Mouse (Mus musculus): ENCODE results near the gene Ppm1g.

DNA sequence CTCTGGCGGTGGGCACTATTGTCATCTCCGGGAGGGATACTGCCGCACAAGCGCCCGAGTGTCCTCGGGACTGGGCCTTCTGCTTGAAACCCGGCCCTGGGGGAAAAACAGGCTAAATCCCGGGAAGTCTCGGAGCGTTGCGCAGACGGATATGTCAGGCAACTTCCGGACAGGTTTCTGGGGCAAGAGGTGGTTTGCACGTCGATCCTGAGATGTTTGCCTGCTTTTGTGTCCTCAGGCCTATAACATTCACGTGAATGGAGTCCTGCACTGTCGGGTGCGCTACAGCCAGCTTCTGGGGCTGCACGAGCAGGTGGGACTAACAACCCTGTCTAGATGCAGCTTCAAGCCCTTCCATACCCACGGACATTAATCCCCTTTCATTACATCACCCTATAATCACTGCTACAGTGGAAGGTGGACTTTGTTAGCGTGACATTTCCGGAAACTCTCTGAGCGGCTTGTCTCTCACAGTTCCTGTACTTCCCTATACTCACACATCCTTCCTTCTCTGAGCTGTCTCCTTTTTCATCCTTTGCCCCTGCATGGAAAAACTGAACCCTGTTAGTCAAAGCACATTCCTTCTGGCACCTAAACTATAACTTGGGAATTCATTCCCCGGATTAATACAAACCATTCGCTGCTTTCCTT lies 26.7 kb downstream of the Ppm1g start:
- TF ChIP-seq CTCF (IDR thresholded peaks at IDR 0.05; ENCODE audit: insufficient read depth, low read length) (no peak), POLR2A (IDR thresholded peaks at IDR 0.05; ENCODE audit: borderline replicate concordance, extremely low read depth, low read depth, low read length) (no peak)

Measured in lung, adult 2 months (tissue).